Mouse (Mus musculus) fibroblast of lung, adult 2 months (primary cell): ENCODE measurements at regions not wholly inside any gene's neighbourhood (a gene's known extent, or its start where the extent isn't known, plus 50 kb on each side); places are given as distances from the start of the nearest gene placed in this dataset.

ENCODE experiments used
- DNase-seq: peaks from one replicate; pipeline ENCODE4 v3.0.0-alpha.2; 2011; ENCODE audit warnings: low read depth

GRCm38 (mm10) chr4:84222805-84223335, 452.2 kb downstream of the Bnc2 start:
- no peak for DNase-seq

- no peak for DNase-seq
These were observed 450.5 kb downstream of the Bnc2 start for GRCm38 (mm10) chr4:84224556-84224955.
